Mouse (Mus musculus): Measurements from ENCODE around the gene Gtf3c1. TPM values are rescaled to one million over a fixed set of nuclear protein-coding genes. Genes with fewer than 3 reads are reported as not detected.

The Gtf3c1 gene
- total RNA-seq, 4 experiments from 2014 or later: 29.7 to 32.7 (median 30.7) TPM

Other genes starting within 250 kb of the Gtf3c1 start
- gene Nsmce1, start 216.2 kb downstream of the Gtf3c1 start, total RNA-seq (2022): 10 to 100 TPM in 3 of 4 experiments, 1 to 10 TPM in 1; 10.0 to 10.9 (median 10.3) TPM
- gene Il4ra, start 155.7 kb downstream of the Gtf3c1 start, total RNA-seq (2022): 1 to 10 TPM; 2.5 to 6.2 (median 3.5) TPM
- gene Il21r, start 104.4 kb downstream of the Gtf3c1 start, total RNA-seq (2022): not detected
- gene D430042O09Rik, start 108 bp upstream of the Gtf3c1 start, total RNA-seq (2022): 1 to 10 TPM; 6.0 to 8.7 (median 7.7) TPM